Mouse (Mus musculus) neural tube, embryonic 11.5 days (tissue): ENCODE results near the gene Arhgap31. TPM values are rescaled to one million over a fixed set of nuclear protein-coding genes. Genes with fewer than 3 reads are reported as not detected.

Experiments used
- ATAC-seq: fragments of 200-750 bp; cut with Nextera tagmentation; 2 replicates; pipeline ENCODE4 v1.8.0; 2017; ENCODE audit warnings: moderate number of reproducible peaks, mild to moderate bottlenecking, moderate TSS enrichment, moderate library complexity; ENCODE audit not compliant: insufficient read depth, low FRiP score, low TSS enrichment
- DNase-seq: peaks from one replicate; pipeline ENCODE4 v3.0.0-alpha.2; 2015; ENCODE audit warnings: low spot score
- H3K27ac ChIP-seq: fragments of 300-500 bp; sonication (generic); 2 replicates; pipeline ENCODE4 v1.5.1; 2014; ENCODE audit warnings: low read depth, mild to moderate bottlenecking, low read length
- H3K27me3 ChIP-seq: fragments of 300-500 bp; sonication (generic); 2 replicates; pipeline ENCODE4 v1.6.1; 2014; ENCODE audit warnings: mild to moderate bottlenecking, low read length, mixed read lengths; ENCODE audit not compliant: control insufficient read depth, insufficient read depth
- H3K36me3 ChIP-seq: fragments of 300-500 bp; sonication (generic); 2 replicates; pipeline ENCODE4 v1.6.1; 2014; ENCODE audit warnings: mild to moderate bottlenecking, low read length, moderate library complexity, mixed read lengths; ENCODE audit not compliant: control insufficient read depth, insufficient read depth
- H3K4me1 ChIP-seq: fragments of 300-500 bp; sonication (generic); 2 replicates; pipeline ENCODE4 v1.6.1; 2014; ENCODE audit warnings: low read length, mixed read lengths; ENCODE audit not compliant: control insufficient read depth, insufficient read depth
- H3K4me2 ChIP-seq: fragments of 300-500 bp; sonication (generic); 2 replicates; pipeline ENCODE4 v1.6.1; 2014; ENCODE audit warnings: low read depth, mild to moderate bottlenecking, moderate library complexity
- H3K4me3 ChIP-seq: fragments of 300-500 bp; sonication (generic); 2 replicates; pipeline ENCODE4 v1.5.1; 2014; ENCODE audit warnings: low read depth, low read length
- H3K9ac ChIP-seq: fragments of 300-500 bp; sonication (generic); 2 replicates; pipeline ENCODE4 v1.6.1; 2014; ENCODE audit warnings: mild to moderate bottlenecking, low read length
- H3K9me3 ChIP-seq: fragments of 300-500 bp; sonication (generic); 2 replicates; pipeline ENCODE4 v1.6.1; 2016; ENCODE audit warnings: low read length; ENCODE audit not compliant: control insufficient read depth
- WGBS: fragments of 180-500 bp; shearing (Covaris S2); extraction: QIAGEN DNeasy Blood & Tissue Kit; methylation state at CpG from one replicate; pipeline ENCODE4 v1.1.7; 2014; 5-methylcytosine and 5-hydroxymethylcytosine counted together
- polyA plus RNA-seq: library from polyadenylated mRNA; unstranded; fragments of >200 nt; fragmentation: Nextera tagmentation; extraction: Ambion mirVana; gene quantifications from 2 replicates; pipeline ENCODE4 v1.2.1, GENCODE M21; 2014

The Arhgap31 gene
- polyA plus RNA-seq, 1 experiment from 2014 or later: 7.7 TPM

GRCm38 (mm10) chr16:38602989-38603804, 109.9 kb downstream of the Arhgap31 start:
- no peaks in the 10 kb centered on the region for H3K4me1 ChIP-seq
- H3K27ac ChIP-seq: no peak overlapping the region
- no peaks in the 10 kb centered on the region; the same call in 1 of the 2 replicates for H3K36me3 ChIP-seq
- no peaks in the 10 kb centered on the region for H3K9me3 ChIP-seq
- ATAC-seq: no peak
- DNase-seq: peak; percentile 45
- H3K9ac ChIP-seq: no peak overlapping the region
- 44% methylated on average over 11 of the region's 11 CpGs for WGBS
- no peak overlapping the region for H3K4me2 ChIP-seq
- H3K4me3 ChIP-seq: no peak overlapping the region
- no peaks in the 10 kb centered on the region for H3K27me3 ChIP-seq

GRCm38 (mm10) chr16:38598986-38599680, 113.9 kb downstream of the Arhgap31 start:
- H3K27ac ChIP-seq: no peak overlapping the region
- H3K9ac ChIP-seq: no peak overlapping the region
- no peak overlapping the region for H3K4me2 ChIP-seq
- H3K36me3 ChIP-seq: no peaks in the 10 kb centered on the region; the same call in 1 of the 2 replicates
- no peaks in the 10 kb centered on the region for H3K4me1 ChIP-seq
- WGBS: 61% methylated on average over 11 of the region's 11 CpGs
- no peaks in the 10 kb centered on the region for H3K27me3 ChIP-seq
- ATAC-seq: no peak
- no peaks in the 10 kb centered on the region for H3K9me3 ChIP-seq
- H3K4me3 ChIP-seq: no peak overlapping the region
- DNase-seq: no peak

GRCm38 (mm10) chr16:38596651-38597050, 116.4 kb downstream of the Arhgap31 start:
- no peak for ATAC-seq
- H3K9me3 ChIP-seq: no peaks in the 10 kb centered on the region
- WGBS: 93% methylated on average over 2 of the region's 2 CpGs

GRCm38 (mm10) chr16:38596099-38596498, 117.0 kb downstream of the Arhgap31 start:
- no peak for DNase-seq

More at GRCm38 (mm10) chr16:38596651-38597050, 116.4 kb downstream of the Arhgap31 start:
- H3K4me1 ChIP-seq: no peaks in the 10 kb centered on the region
- no peak overlapping the region for H3K27ac ChIP-seq
- no peak overlapping the region for H3K4me2 ChIP-seq
- no peak for DNase-seq
- H3K9ac ChIP-seq: no peak overlapping the region
- H3K4me3 ChIP-seq: no peak overlapping the region
- no peaks in the 10 kb centered on the region for H3K27me3 ChIP-seq
- H3K36me3 ChIP-seq: no peaks in the 10 kb centered on the region; the same call in 1 of the 2 replicates

GRCm38 (mm10) chr16:38594435-38594834, 118.6 kb downstream of the Arhgap31 start:
- DNase-seq (no peak), ATAC-seq (no peak)
- no peaks in the 10 kb centered on the region for H3K9me3 ChIP-seq
- H3K27me3 ChIP-seq: no peaks in the 10 kb centered on the region
- no peak overlapping the region for H3K27ac ChIP-seq
- H3K36me3 ChIP-seq: no peaks in the 10 kb centered on the region
- H3K4me3 ChIP-seq: no peak overlapping the region
- H3K9ac ChIP-seq: no peak overlapping the region
- no peaks in the 10 kb centered on the region for H3K4me1 ChIP-seq
- H3K4me2 ChIP-seq: no peak overlapping the region
- 100% methylated on average over 1 of the region's 1 CpGs for WGBS

More at GRCm38 (mm10) chr16:38596099-38596498, 117.0 kb downstream of the Arhgap31 start:
- no peaks in the 10 kb centered on the region for H3K4me1 ChIP-seq
- no peaks in the 10 kb centered on the region for H3K36me3 ChIP-seq
- H3K27me3 ChIP-seq: no peaks in the 10 kb centered on the region
- no peak overlapping the region for H3K4me3 ChIP-seq
- H3K9me3 ChIP-seq: no peaks in the 10 kb centered on the region
- no peak for ATAC-seq
- 87% methylated on average over 2 of the region's 2 CpGs for WGBS
- no peak overlapping the region for H3K27ac ChIP-seq
- no peak overlapping the region for H3K9ac ChIP-seq
- H3K4me2 ChIP-seq: no peak overlapping the region

GRCm38 (mm10) chr16:38592946-38593345, 120.1 kb downstream of the Arhgap31 start:
- DNase-seq: no peak
- H3K36me3 ChIP-seq: no peaks in the 10 kb centered on the region
- WGBS: 95% methylated on average over 4 of the region's 4 CpGs
- no peaks in the 10 kb centered on the region for H3K4me1 ChIP-seq
- H3K27ac ChIP-seq: no peak overlapping the region
- H3K27me3 ChIP-seq: no peaks in the 10 kb centered on the region
- no peaks in the 10 kb centered on the region for H3K9me3 ChIP-seq
- no peak overlapping the region for H3K4me2 ChIP-seq
- H3K4me3 ChIP-seq: no peak overlapping the region
- no peak overlapping the region for H3K9ac ChIP-seq
- ATAC-seq: no peak

- Histone ChIP-seq H3K27ac (no peak overlapping the region), H3K36me3 (no peaks in the 10 kb centered on the region), H3K4me1 (no peaks in the 10 kb centered on the region), H3K4me3 (no peak overlapping the region), H3K9ac (no peak overlapping the region), H3K4me2 (no peak overlapping the region), H3K9me3 (no peaks in the 10 kb centered on the region), H3K27me3 (no peaks in the 10 kb centered on the region)
- WGBS: 93% methylated on average over 12 of the region's 12 CpGs
- ATAC-seq (no peak), DNase-seq (no peak)
Measured at GRCm38 (mm10) chr16:38592026-38592678, 120.9 kb downstream of the Arhgap31 start.

- Histone ChIP-seq H3K36me3 (no peaks in the 10 kb centered on the region), H3K9ac (no peak overlapping the region), H3K27me3 (no peaks in the 10 kb centered on the region), H3K9me3 (no peaks in the 10 kb centered on the region), H3K27ac (no peak overlapping the region), H3K4me1 (no peaks in the 10 kb centered on the region), H3K4me3 (no peak overlapping the region), H3K4me2 (no peak overlapping the region)
- ATAC-seq (no peak), DNase-seq (no peak)
- 78% methylated on average over 3 of the region's 3 CpGs for WGBS
Measured at GRCm38 (mm10) chr16:38591506-38591905, 121.6 kb downstream of the Arhgap31 start.
